Mouse (Mus musculus) inflammation-experienced regulatory T-cells, adult 6 months (primary cell): Measurements from ENCODE around the gene Col1a1. TPM values are rescaled to one million over a fixed set of nuclear protein-coding genes. Genes with fewer than 3 reads are reported as not detected.

Experiments
- ATAC-seq: one replicate; pipeline ENCODE4 v1.8.0; 2017
- polyA plus RNA-seq, 3 experiments: library from polyadenylated mRNA; unstranded; fragments of 100-300 nt; shearing (Covaris generic); gene quantifications; one replicate each; pipeline ENCODE4 v1.2.1; 2017

Col1a1 gene
- polyA plus RNA-seq, 3 experiments from 2014 or later: 0.13 to 0.62 (median 0.15) TPM

DNA sequence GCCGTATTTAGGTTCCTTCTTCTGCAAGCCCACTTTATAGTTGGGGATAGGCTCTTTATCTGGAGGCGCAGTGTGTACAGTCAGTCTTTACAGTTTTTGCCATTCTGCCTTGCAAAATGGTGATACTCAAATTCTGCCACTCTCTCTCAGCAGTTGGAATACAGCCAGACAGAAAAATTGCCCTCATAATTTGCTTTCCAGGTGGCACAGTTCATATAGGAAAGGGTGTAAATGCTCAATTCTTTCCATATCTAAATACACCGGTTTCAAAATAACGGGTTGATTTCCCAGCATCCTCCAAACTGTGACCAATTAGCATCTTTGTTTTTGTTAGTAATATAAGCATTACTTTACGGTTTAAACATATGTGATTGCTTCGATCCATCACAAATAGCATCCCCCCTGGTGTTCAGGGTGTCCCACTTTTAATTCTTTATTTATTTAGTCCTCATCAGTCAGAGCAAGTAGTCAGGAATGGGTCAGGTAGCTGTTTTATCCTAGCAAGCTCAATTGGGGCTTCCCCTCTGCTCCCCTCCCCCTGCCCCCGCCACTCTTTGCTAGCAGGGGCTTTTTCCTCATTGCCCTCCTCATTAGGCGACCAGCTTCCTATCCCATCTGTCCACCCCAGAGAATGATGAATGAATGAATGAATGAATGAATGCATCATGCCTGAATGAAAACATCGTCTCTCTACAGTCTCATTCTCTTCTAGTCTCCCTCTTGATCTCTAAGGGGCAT lies 42.3 kb downstream of the Col1a1 start:
- no peak for ATAC-seq

- peak; percentile 99 for ATAC-seq
Observed at GRCm38 (mm10) chr11:94978947-94979346, 42.9 kb downstream of the Col1a1 start.

GRCm38 (mm10) chr11:94979462-94980179 lies 43.6 kb downstream of the Col1a1 start:
- no peak for ATAC-seq

GRCm38 (mm10) chr11:94985140-94985539 lies 49.1 kb downstream of the Col1a1 start:
- ATAC-seq: no peak

- ATAC-seq: no peak
Observed at GRCm38 (mm10) chr11:94985822-94986221, 49.8 kb downstream of the Col1a1 start.

GRCm38 (mm10) chr11:94986435-94986834 lies 50.4 kb downstream of the Col1a1 start:
- ATAC-seq: no peak

- ATAC-seq: no peak
Observed at GRCm38 (mm10) chr11:94987341-94987740, 51.3 kb downstream of the Col1a1 start.

- no peak for ATAC-seq
Observed at GRCm38 (mm10) chr11:94987851-94988250, 51.8 kb downstream of the Col1a1 start.

DNA sequence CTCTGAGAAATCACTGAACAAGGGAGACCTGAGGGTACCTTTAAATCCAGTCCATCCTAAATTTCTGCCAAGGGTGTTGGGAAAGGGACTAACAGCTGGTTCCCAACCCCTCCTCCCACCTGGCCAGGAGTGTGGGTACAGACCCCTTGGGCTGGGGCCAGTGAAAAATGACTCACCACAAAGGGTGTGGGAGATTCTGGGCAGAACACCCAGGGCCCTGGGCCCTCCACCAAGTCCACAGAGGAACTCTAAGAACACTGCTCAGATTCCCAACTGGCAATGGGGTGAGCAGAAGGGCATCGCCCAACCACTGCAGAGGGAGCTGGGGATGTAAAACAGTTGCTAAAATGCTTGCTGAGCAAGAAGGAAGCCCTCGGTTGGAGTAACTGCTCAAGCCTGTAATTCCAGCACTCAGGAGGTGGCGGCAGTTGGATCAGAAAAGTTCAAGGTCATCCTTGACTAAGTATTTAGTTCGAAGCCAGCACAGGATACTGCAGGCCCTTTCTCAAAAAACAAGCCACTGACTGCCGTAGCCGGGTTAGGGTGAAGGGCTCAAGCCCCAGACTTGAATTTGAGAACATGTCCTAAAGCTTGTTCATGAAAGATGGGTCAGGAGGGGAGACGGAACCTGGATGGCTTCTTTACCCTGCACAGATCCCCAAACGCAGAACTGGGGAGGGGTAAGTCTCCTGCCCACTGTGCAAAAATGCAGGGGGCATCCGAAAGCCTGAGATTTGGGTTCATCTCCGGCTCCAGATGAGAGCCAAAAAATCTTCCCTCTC lies 52.9 kb downstream of the Col1a1 start:
- ATAC-seq: no peak

GRCm38 (mm10) chr11:94989562-94990017 lies 53.6 kb downstream of the Col1a1 start:
- peak; percentile 60 for ATAC-seq

DNA sequence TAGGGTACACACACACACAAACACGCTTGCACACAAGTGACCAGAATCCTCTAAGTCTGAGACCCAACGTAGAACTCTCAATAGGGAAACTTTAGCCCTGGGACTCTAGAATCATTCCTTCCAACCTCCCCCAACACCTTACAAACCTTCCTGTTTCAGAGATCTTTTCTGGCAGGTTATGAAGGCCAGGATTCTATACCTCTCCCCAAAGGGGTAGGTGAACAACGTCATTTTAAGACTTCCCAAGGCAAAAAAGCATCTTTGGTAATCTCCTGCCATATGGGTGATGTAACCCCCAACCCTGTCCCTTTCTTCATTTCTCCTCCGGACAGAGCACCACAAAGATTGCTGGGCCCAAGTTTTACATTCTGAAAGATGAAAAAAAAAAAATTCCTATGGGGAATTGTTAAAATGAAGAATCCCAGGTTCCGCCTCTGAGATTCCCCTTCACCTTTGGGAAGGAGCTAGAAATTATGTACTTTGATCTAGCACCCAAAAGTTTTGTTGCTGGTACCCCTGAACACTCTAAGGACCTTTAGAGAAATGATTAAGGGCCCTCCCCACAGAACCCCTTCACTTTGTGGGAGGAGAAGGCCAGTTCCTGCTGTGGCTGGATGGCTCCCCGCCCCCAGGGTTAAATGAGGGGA lies 54.2 kb downstream of the Col1a1 start:
- peak; percentile 28 for ATAC-seq

DNA sequence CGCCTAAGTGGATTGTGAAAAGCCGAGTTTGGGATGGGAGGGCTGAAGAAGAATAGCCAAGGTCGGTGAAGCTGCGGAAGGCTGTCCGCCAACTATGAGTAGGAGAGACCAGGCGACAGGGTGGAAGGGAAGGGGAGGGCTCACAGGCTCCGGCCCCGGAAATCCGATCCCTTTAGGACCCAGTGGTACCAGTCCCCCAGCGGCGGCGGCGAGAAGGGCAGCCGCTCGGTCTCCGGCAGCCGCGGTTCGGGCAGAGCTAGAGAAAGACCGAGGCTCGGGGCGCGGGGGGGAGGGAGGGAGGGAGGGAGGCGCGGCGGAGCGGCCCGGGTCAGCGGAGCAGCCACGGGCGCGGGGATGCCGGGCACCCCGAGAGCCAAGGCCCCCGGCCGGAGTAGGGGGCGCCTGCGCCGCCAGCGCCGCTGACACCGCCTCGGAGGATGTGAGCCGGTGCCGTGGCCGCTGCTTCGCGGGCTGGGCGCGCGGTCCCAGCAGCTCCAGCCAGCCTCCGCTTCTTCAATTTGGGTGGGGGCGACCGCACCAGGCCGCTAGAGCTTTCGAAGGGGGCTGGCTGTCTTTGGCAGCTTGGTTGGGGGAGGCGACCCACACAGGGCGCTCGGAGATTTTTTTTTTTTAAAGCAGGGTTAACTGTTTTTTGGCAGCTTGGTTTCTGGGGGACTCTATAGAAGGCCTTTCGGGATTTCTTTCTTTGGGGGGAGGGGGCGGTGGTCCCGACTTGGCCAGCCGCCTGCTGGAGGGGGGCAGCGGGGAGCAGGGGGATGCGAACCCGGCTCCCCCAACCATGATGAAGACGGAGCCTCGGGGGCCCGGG lies 54.9 kb downstream of the Col1a1 start, which contains the start of gene Ppp1r9b:
Ppp1r9b (plus strand) TSS at position 287 of the 829 bp plus-strand sequence.
- peak; percentile 81 for ATAC-seq

DNA sequence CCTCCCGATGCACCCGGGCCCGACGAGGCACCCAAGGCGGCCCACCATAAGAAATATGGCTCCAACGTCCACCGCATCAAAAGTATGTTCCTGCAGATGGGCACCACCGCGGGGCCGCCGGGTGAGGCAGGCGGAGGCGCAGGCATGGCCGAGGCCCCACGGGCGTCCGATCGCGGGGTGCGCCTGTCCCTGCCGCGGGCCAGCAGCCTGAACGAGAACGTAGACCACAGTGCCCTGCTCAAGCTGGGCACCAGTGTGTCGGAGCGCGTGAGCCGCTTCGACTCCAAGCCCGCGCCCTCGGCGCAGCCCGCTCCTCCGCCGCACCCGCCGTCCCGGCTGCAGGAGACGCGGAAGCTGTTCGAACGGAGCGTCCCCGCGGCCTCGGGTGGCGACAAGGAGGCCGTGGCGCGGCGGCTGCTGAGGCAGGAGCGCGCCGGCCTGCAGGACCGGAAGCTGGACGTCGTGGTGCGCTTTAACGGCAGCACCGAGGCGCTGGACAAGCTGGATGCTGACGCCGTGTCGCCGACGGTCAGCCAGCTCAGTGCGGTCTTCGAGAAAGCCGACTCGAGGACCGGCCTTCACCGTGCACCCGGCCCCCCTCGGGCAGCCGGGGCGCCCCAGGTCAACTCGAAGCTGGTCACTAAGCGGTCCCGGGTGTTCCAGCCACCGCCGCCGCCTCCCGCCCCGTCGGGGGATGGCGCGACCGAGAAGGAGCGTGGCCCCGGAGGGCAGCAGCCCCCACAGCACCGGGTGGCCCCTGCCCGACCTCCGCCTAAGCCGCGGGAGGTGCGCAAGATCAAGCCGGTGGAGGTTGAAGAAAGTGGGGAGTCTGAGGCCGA lies 55.8 kb downstream of the Col1a1 start:
- no peak for ATAC-seq

GRCm38 (mm10) chr11:94992480-94992753 lies 56.4 kb downstream of the Col1a1 start:
- ATAC-seq: no peak

DNA sequence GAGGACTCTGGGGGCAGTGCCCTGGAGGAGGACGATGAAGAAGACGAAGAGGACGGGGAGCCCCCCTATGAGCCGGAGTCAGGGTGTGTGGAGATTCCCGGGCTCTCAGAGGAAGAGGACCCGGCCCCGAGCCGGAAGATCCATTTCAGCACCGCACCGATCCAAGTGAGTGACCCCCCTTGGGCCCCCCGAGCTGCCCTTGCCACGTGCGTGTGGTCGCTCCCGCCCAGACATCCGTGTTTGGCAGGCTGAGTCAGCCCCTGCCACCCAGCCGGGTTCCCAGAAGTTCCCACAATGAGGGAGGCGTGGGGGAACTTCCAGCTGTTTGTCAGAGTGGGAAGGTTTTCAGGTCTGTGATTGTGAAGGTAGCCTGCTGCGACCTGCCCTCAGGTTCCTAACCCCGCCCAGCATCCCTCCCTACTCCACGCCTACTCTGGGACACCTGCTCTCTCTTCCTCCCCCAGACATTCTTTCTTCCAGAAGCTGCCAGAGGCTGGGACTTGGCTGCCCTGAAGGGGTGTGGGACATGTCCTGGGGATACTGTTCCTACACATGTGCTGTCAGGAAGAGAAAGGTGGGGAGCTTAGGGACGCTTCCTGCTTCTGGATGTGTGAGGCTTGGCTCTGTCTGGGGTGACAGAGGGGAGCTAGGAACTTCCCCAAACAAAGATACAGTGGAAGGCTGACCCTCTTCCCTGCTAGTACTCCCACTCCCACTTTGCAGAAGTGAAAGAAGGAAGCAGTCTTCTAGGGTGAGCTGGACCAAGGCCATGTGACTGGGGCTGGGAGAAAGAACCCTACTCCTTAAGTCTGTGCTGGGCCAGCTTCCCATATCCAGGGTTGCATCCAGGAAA lies 57.0 kb downstream of the Col1a1 start:
- no peak for ATAC-seq

GRCm38 (mm10) chr11:94994208-94994814 lies 58.3 kb downstream of the Col1a1 start:
- ATAC-seq: no peak

- ATAC-seq: no peak
Observed at GRCm38 (mm10) chr11:94994947-94995772, 59.1 kb downstream of the Col1a1 start.

DNA sequence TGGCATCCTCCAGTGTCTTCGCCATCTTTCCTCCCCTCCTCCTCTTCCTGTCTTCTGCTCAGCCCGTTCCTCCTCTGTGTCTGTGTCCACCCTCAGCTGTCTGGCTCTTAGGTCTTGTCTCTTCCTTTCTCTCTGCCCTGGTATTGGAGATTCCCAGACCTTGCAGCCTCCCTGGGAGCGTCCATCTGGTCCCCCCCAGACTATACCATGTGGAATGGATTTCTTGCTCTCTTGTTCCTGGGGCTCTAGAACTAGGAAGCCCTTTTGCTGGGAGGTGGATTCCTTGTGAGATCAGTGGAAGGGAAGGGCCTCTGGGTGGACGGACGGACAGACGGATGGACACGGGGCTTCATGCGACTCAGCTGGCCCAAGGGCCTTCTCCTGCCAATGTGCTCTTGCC lies 60.1 kb downstream of the Col1a1 start:
- no peak for ATAC-seq

DNA sequence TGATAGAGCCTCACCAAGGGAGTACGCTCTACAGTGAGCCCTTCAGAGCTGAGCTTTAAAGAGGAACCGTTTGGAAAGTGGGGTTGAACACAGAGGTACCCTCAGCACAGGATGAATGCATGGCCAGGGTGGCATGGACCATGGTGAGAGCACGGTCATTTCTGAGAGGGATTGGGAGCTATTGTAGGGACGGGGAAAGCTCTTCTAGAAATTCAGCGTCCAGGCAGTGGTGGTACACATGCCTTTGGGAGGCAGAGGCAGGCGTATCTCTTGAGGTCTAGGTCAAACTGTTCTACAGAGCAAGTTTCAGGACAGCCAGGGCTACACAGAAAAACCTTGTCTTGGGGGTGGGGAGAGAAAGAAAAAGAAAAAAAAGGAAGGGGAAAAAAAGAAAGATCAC lies 61.0 kb downstream of the Col1a1 start:
- no peak for ATAC-seq
